19 mouse cellular contexts compared by ENCODE assay signal in the genomic region with DNA sequence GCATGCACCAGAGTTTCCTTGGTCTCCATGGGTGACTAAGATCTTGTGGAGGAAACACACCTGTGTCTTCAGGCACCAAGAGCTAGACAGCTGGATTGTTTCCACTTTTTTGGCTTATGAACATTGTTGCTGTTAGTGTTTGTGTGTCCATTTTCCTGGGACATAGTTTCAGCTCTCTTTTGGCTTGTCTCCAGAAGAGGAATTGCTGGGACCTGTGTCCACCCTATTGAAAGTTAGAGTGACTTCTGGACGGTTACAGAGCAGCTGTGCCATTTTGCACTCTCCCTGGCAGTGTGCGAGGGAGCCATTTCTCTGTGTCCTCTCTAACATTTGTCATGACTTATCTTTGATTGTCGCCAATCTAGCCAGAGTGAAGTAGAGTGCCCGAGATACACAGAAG. TPM values are rescaled to one million over a fixed set of nuclear protein-coding genes. Genes with fewer than 3 reads are reported as not detected.
DNase-seq lines count a peak whose midpoint lies in the region; TF ChIP-seq lines count a peak whose summit lies in the region.
"Had no signal": no experiment of that assay in that cellular context is flagged by ENCODE, and none has a peak within 500 bp of the region (broad histone marks: within the 10 kb centered on the region; RNA-seq: fewer than 3 reads in every experiment).

No protein-coding gene starts in this region.

- intact Hi-C loops in heart, postnatal 10 days (cut with DNase I): loop anchor here (5.0 kb wide), 1 partner anchor 41 kb away; no protein-coding TSS in a partner anchor
- intact Hi-C loops in gastrocnemius, postnatal 14 days (cut with DNase I; ENCODE audit: low total_unique reads): no loop called here

- 65% methylated on average over 4 of the region's 4 CpGs for WGBS in lung, adult 2 months

- H3K4me3 ChIP-seq in lung, adult 2 months (replicated peaks; ENCODE audit: extremely low read depth, low read depth, low read length): no peak overlapping the region
- H3K4me3 ChIP-seq: forebrain, embryonic 10.5 days; forebrain, embryonic 13.5 days; heart, adult 2 months; heart, embryonic 10.5 days; heart, embryonic 13.5 days had no signal

- no peaks in the 10 kb centered on the region for H3K4me1 ChIP-seq in lung, adult 2 months (ENCODE audit: control insufficient read depth, insufficient read depth, low read length)
- H3K4me1 ChIP-seq: forebrain, embryonic 13.5 days had no signal

- TF ChIP-seq POLR2A in lung, adult 2 months (IDR thresholded peaks at IDR 0.05; ENCODE audit: borderline replicate concordance, extremely low read depth, low read depth, low read length): no peak

- TF ChIP-seq CTCF in lung, adult 2 months (IDR thresholded peaks at IDR 0.05; ENCODE audit: insufficient read depth, low read length): no peak

- peak; percentile 45 to 46 for DNase-seq in heart, postnatal 10 days
- DNase-seq in heart, adult 11 months: no peak
- peak; percentile 66 for DNase-seq in lung, postnatal 10 days
- no peak for DNase-seq in lung, adult 2 months
- peak; percentile 51 for DNase-seq in lung, postnatal 36 days
- DNase-seq in gastrocnemius, postnatal 14 days: no peak
- DNase-seq: adrenal gland, adult 8-10 months; adrenal gland, postnatal 25 days; cerebellum, adult 18-20 months; cerebellum, adult 9-10 months; cerebellum, postnatal 14 days; gastrocnemius, postnatal 25 days; heart, adult 2 months had no signal

RNA-seq across cellular contexts. Expression of gene Irx3, which starts 51.5 kb away (rescaled TPM):
- 10 to 100 TPM; 33.8 to 44.3 TPM for total RNA-seq in heart, postnatal 10 days (2021)
- 63.2 and 91.9 TPM in 2 replicates for polyA plus RNA-seq in lung, adult 2 months (2012; rRNA removed)
- under 1 TPM; 0.29 to 0.35 TPM for total RNA-seq in gastrocnemius, postnatal 14 days (2021)
- polyA plus RNA-seq: activated CD4-positive, CD25-positive, alpha-beta regulatory T cell, adult 4 months; inflammation-experienced regulatory T-cells, adult 6 months had no signal

Comparison
In these comparisons a context has a peak if more than half of its experiments do, and no peak if none do; other contexts are left out.
1. DNase-seq: peak in heart, postnatal 10 days (2 of 2), lung, postnatal 10 days (single experiment) and lung, postnatal 36 days (single experiment); none in heart, adult 11 months (single experiment), lung, adult 2 months (single experiment) and gastrocnemius, postnatal 14 days (single experiment).
2. RNA of gene Irx3, which starts 51.5 kb away (total RNA-seq): 33.8 to 44.3 TPM in heart, postnatal 10 days; 0.29 to 0.35 TPM in gastrocnemius, postnatal 14 days; every median in the first group is over 10 times any median in the second.